Mouse (Mus musculus) forebrain, embryonic 12.5 days (tissue): ENCODE measurements around the gene Wnk2. TPM values are rescaled to one million over a fixed set of nuclear protein-coding genes. Genes with fewer than 3 reads are reported as not detected.
A peak's percentile ranks its signal among the peaks of the same experiment; 100 is the strongest.

Source experiments
- ATAC-seq: fragments of 200-750 bp; cut with Nextera tagmentation; 2 replicates; pipeline ENCODE4 v1.8.0; 2017; ENCODE audit warnings: moderate TSS enrichment; ENCODE audit not compliant: low FRiP score
- H3K27ac ChIP-seq: fragments of 300-500 bp; sonication (generic); 2 replicates; pipeline ENCODE4 v1.5.1; 2016; ENCODE audit warnings: mild to moderate bottlenecking
- H3K27me3 ChIP-seq: fragments of 300-500 bp; sonication (generic); 2 replicates; pipeline ENCODE4 v1.6.1; 2016; ENCODE audit warnings: mild to moderate bottlenecking
- H3K36me3 ChIP-seq: fragments of 300-500 bp; sonication (generic); replicated peaks from 2 replicates; pipeline ENCODE4 v1.6.1; 2016; ENCODE audit warnings: mild to moderate bottlenecking
- H3K4me1 ChIP-seq: fragments of 300-500 bp; sonication (generic); 2 replicates; pipeline ENCODE4 v1.6.1; 2016
- H3K4me2 ChIP-seq: fragments of 300-500 bp; sonication (generic); 2 replicates; pipeline ENCODE4 v1.6.1; 2016; ENCODE audit warnings: mild to moderate bottlenecking, moderate library complexity
- H3K4me3 ChIP-seq: fragments of 300-500 bp; sonication (generic); replicated peaks from 2 replicates; pipeline ENCODE4 v1.5.1; 2016; ENCODE audit warnings: mild to moderate bottlenecking
- H3K9ac ChIP-seq: fragments of 300-500 bp; sonication (generic); 2 replicates; pipeline ENCODE4 v1.6.1; 2016; ENCODE audit warnings: mild to moderate bottlenecking
- H3K9me3 ChIP-seq: fragments of 300-500 bp; sonication (generic); 2 replicates; pipeline ENCODE4 v1.6.1; 2016
- WGBS: fragments of 180-500 bp; shearing (Covaris S2); methylation state at CpG from one replicate; pipeline ENCODE4 v1.1.7; 2016; 5-methylcytosine and 5-hydroxymethylcytosine counted together
- polyA plus RNA-seq: library from polyadenylated mRNA; unstranded; fragments of >200 nt; fragmentation: Nextera tagmentation; extraction: Ambion mirVana; gene quantifications from 2 replicates; pipeline ENCODE4 v1.2.1, GENCODE M21; 2016

Wnk2 gene
- polyA plus RNA-seq, 1 experiment from 2014 or later: 13.7 TPM

GRCm38 (mm10) chr13:49053333-49053732 is 94.5 kb downstream of the Wnk2 start:
- H3K27me3 ChIP-seq: no peaks in the 10 kb centered on the region
- no peaks in the 10 kb centered on the region for H3K4me1 ChIP-seq
- H3K9me3 ChIP-seq: no peaks in the 10 kb centered on the region
- H3K27ac ChIP-seq: no peak overlapping the region
- H3K4me3 ChIP-seq: no peak overlapping the region
- no peak overlapping the region for H3K9ac ChIP-seq
- no peak for ATAC-seq
- H3K36me3 ChIP-seq: peaks cover 36% of the 10 kb centered on the region
- WGBS: 91% methylated on average over 2 of the region's 2 CpGs
- no peak overlapping the region for H3K4me2 ChIP-seq

GRCm38 (mm10) chr13:49052512-49052911 is 95.3 kb downstream of the Wnk2 start:
- no peak overlapping the region for H3K4me3 ChIP-seq
- no peak overlapping the region for H3K27ac ChIP-seq
- H3K9me3 ChIP-seq: no peaks in the 10 kb centered on the region
- no peaks in the 10 kb centered on the region for H3K4me1 ChIP-seq
- 48% methylated on average over 9 of the region's 9 CpGs for WGBS
- no peak for ATAC-seq
- no peak overlapping the region for H3K9ac ChIP-seq
- H3K27me3 ChIP-seq: no peaks in the 10 kb centered on the region
- H3K4me2 ChIP-seq: no peak overlapping the region
- peaks cover 42% of the 10 kb centered on the region for H3K36me3 ChIP-seq

- no peak for ATAC-seq
- 84% methylated on average over 1 of the region's 1 CpGs for WGBS
- Histone ChIP-seq H3K4me2 (no peak overlapping the region), H3K4me1 (peaks cover 13% of the 10 kb centered on the region), H3K36me3 (peaks cover 46% of the 10 kb centered on the region), H3K27ac (no peak overlapping the region), H3K9ac (no peak overlapping the region), H3K27me3 (no peaks in the 10 kb centered on the region), H3K9me3 (no peaks in the 10 kb centered on the region), H3K4me3 (no peak overlapping the region)
Measured at GRCm38 (mm10) chr13:49047393-49047792, 100.4 kb downstream of the Wnk2 start.

GRCm38 (mm10) chr13:49044145-49044561 is 103.7 kb downstream of the Wnk2 start:
- Histone ChIP-seq H3K9ac (peak overlapping the region; percentile 36; the same call in 1 of the 2 replicates), H3K4me1 (peaks cover 13% of the 10 kb centered on the region), H3K36me3 (peaks cover 31% of the 10 kb centered on the region), H3K27ac (peak overlapping the region; percentile 68; the same call in 1 of the 2 replicates), H3K4me2 (no peak overlapping the region), H3K4me3 (no peak overlapping the region), H3K9me3 (no peaks in the 10 kb centered on the region), H3K27me3 (no peaks in the 10 kb centered on the region)
- 9% methylated on average over 10 of the region's 10 CpGs for WGBS
- peak; percentile 55 for ATAC-seq

- no peak overlapping the region for H3K4me3 ChIP-seq
- no peak overlapping the region for H3K9ac ChIP-seq
- peaks cover 31% of the 10 kb centered on the region for H3K36me3 ChIP-seq
- H3K4me1 ChIP-seq: peaks cover 22% of the 10 kb centered on the region
- ATAC-seq: no peak
- no peaks in the 10 kb centered on the region for H3K9me3 ChIP-seq
- H3K4me2 ChIP-seq: no peak overlapping the region
- 95% methylated on average over 15 of the region's 15 CpGs for WGBS
- H3K27ac ChIP-seq: no peak overlapping the region
- no peaks in the 10 kb centered on the region for H3K27me3 ChIP-seq
Measured at GRCm38 (mm10) chr13:49042371-49042770, 105.4 kb downstream of the Wnk2 start.

GRCm38 (mm10) chr13:49036928-49037574 is 110.8 kb downstream of the Wnk2 start:
- Histone ChIP-seq H3K27ac (peak overlapping the region; percentile 71), H3K4me3 (no peak overlapping the region), H3K9ac (no peak overlapping the region), H3K4me2 (no peak overlapping the region), H3K9me3 (no peaks in the 10 kb centered on the region), H3K36me3 (peaks cover 26% of the 10 kb centered on the region), H3K4me1 (peaks cover 17% of the 10 kb centered on the region), H3K27me3 (no peaks in the 10 kb centered on the region)
- WGBS: 78% methylated on average over 7 of the region's 7 CpGs
- no peak for ATAC-seq

- H3K27me3 ChIP-seq: no peaks in the 10 kb centered on the region
- 0 out of 2 replicates have a peak overlapping the region, but pooled peaks have one; percentile 15 for H3K27ac ChIP-seq
- WGBS: 89% methylated on average over 4 of the region's 4 CpGs
- H3K4me3 ChIP-seq: no peak overlapping the region
- no peaks in the 10 kb centered on the region for H3K9me3 ChIP-seq
- H3K9ac ChIP-seq: no peak overlapping the region
- ATAC-seq: no peak
- H3K4me1 ChIP-seq: peaks cover 17% of the 10 kb centered on the region
- H3K36me3 ChIP-seq: peaks cover 26% of the 10 kb centered on the region
- no peak overlapping the region for H3K4me2 ChIP-seq
Measured at GRCm38 (mm10) chr13:49036436-49036835, 111.4 kb downstream of the Wnk2 start.

DNA sequence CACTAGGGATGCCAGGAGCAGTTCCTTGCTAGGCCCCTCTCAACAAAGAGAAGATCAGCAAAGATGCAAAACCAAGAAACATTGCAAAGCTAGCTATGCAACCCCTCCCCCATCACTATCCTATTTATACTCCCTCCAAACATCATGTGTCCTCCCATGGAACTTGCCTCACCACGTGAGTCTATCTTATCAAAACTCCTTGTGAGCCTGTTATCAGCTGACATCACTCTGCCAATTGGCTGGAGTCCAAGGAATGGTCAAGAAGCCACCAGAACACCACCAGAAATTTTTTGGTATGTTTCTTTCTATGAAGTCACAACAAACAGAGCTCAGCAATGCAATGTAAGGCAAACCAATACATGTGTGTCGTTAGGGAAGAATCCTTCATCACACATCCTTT is 116.8 kb downstream of the Wnk2 start:
- H3K9ac ChIP-seq: no peak overlapping the region
- 91% methylated on average over 2 of the region's 2 CpGs for whole genome bisulfite sequencing
- no peak for ATAC-seq
- no peak overlapping the region for H3K4me3 ChIP-seq
- H3K4me1 ChIP-seq: no peaks in the 10 kb centered on the region; the same call in 1 of the 2 replicates
- no peaks in the 10 kb centered on the region for H3K27me3 ChIP-seq
- no peak overlapping the region for H3K27ac ChIP-seq
- H3K4me2 ChIP-seq: no peak overlapping the region
- H3K36me3 ChIP-seq: peaks cover 10% of the 10 kb centered on the region
- H3K9me3 ChIP-seq: no peaks in the 10 kb centered on the region

- Histone ChIP-seq H3K27me3 (no peaks in the 10 kb centered on the region; the same call in none of the 2 replicates), H3K4me1 (peaks cover 12% of the 10 kb centered on the region), H3K27ac (no peak overlapping the region), H3K9me3 (no peaks in the 10 kb centered on the region), H3K9ac (no peak overlapping the region), H3K4me2 (no peak overlapping the region), H3K4me3 (no peak overlapping the region), H3K36me3 (no peaks in the 10 kb centered on the region)
- 59% methylated on average over 8 of the region's 8 CpGs for WGBS
- no peak for ATAC-seq
Measured at GRCm38 (mm10) chr13:49028757-49029539, 118.9 kb downstream of the Wnk2 start.

- Histone ChIP-seq H3K9me3 (no peaks in the 10 kb centered on the region), H3K36me3 (no peaks in the 10 kb centered on the region), H3K4me1 (peaks cover 12% of the 10 kb centered on the region), H3K4me2 (no peak overlapping the region), H3K27ac (no peak overlapping the region), H3K9ac (no peak overlapping the region), H3K4me3 (no peak overlapping the region), H3K27me3 (no peaks in the 10 kb centered on the region; the same call in none of the 2 replicates)
- WGBS: 86% methylated on average over 8 of the region's 8 CpGs
- no peak for ATAC-seq
Measured at GRCm38 (mm10) chr13:49027057-49027456, 120.8 kb downstream of the Wnk2 start.

DNA sequence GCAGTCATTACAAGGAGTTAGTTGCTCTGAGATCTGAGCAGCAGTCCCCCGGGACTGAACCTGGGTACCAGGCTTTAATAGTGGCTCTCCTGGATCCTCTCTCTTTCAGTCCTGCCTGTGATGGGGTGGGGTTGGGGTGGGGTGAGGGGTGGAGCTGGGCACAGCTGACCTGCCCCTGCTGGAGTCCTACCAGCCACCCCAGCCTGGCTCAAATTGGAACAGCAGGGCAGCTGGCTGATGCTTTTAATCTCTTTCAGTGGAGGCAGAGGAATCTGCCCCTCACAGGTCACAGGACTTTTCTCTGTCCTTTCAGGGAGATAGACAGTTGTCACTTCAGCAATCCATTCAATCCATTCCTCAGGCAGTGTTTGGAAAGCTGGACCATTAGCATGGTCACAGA is 122.3 kb downstream of the Wnk2 start:
- Histone ChIP-seq H3K27ac (no peak overlapping the region), H3K4me2 (no peak overlapping the region), H3K9ac (no peak overlapping the region), H3K4me3 (no peak overlapping the region), H3K4me1 (peaks cover 12% of the 10 kb centered on the region), H3K9me3 (no peaks in the 10 kb centered on the region), H3K36me3 (no peaks in the 10 kb centered on the region), H3K27me3 (no peaks in the 10 kb centered on the region; the same call in none of the 2 replicates)
- WGBS: 0% methylated on average over 1 of the region's 1 CpGs
- ATAC-seq: no peak

DNA sequence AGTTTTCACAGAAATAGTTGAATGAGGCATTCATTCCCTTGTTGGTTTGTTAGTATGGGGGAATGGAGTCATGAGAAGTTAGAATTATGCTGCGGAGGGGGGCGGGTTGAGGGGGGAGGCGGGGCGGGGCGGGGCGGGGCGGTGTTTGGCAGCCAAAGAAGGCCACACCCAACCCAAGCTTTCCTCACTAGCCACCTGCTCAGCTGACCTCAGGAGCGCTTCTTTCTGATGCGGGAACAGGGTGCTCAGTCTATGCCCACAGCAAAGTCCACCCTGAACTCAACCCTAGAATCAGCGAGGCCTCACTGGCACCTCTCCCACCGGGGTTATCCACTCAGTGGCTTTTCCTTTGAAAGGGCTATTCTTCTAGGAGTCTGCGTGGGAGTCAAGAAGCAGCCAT is 123.1 kb downstream of the Wnk2 start:
- H3K4me3 ChIP-seq: no peak overlapping the region
- no peak overlapping the region for H3K4me2 ChIP-seq
- no peak; the same call in 1 of the 2 replicates for ATAC-seq
- peaks cover 17% of the 10 kb centered on the region for H3K4me1 ChIP-seq
- H3K9ac ChIP-seq: no peak overlapping the region
- no peaks in the 10 kb centered on the region for H3K36me3 ChIP-seq
- no peaks in the 10 kb centered on the region for H3K9me3 ChIP-seq
- no peak overlapping the region for H3K27ac ChIP-seq
- no peaks in the 10 kb centered on the region; the same call in none of the 2 replicates for H3K27me3 ChIP-seq
- 8% methylated on average over 12 of the region's 12 CpGs for WGBS
